Mouse (Mus musculus): ENCODE measurements at regions not wholly inside any gene's neighbourhood (a gene's known extent, or its start where the extent isn't known, plus 50 kb on each side); places are given as distances from the start of the nearest gene placed in this dataset.

- intact Hi-C loops (cut with DNase I; ENCODE audit: low total_unique reads) = no loop called here
- DNase-seq = peak; percentile 50
Observed at GRCm38 (mm10) chr12:12676676-12677075, 265.0 kb downstream of the Mycn start.

GRCm38 (mm10) chr12:12669931-12670330 is 271.8 kb downstream of the Mycn start:
- DNase-seq = no peak
- intact Hi-C loops (cut with DNase I; ENCODE audit: low total_unique reads) = no loop called here

GRCm38 (mm10) chr12:12668919-12669318 is 272.8 kb downstream of the Mycn start:
- DNase-seq = no peak
- intact Hi-C loops (cut with DNase I; ENCODE audit: low total_unique reads) = no loop called here

GRCm38 (mm10) chr12:12655611-12656010 is 286.1 kb downstream of the Mycn start:
- DNase-seq = no peak
- intact Hi-C loops (cut with DNase I; ENCODE audit: low total_unique reads) = no loop called here

- DNase-seq = no peak
- intact Hi-C loops (cut with DNase I; ENCODE audit: low total_unique reads) = no loop called here
Observed at GRCm38 (mm10) chr12:12655184-12655583, 286.5 kb downstream of the Mycn start.

GRCm38 (mm10) chr12:12652361-12652760 is 289.4 kb downstream of the Mycn start:
- no peak for DNase-seq
- intact Hi-C loops (cut with DNase I; ENCODE audit: low total_unique reads) = no loop called here

GRCm38 (mm10) chr12:12650309-12650708 is 291.4 kb downstream of the Mycn start:
- no peak for DNase-seq
- intact Hi-C loops (cut with DNase I; ENCODE audit: low total_unique reads) = no loop called here

- intact Hi-C loops (cut with DNase I; ENCODE audit: low total_unique reads) = no loop called here
- DNase-seq = no peak
Observed at GRCm38 (mm10) chr12:12647467-12647866, 294.2 kb downstream of the Mycn start.

GRCm38 (mm10) chr12:12645183-12645582 is 296.5 kb downstream of the Mycn start:
- DNase-seq = no peak
- intact Hi-C loops (cut with DNase I; ENCODE audit: low total_unique reads) = no loop called here

GRCm38 (mm10) chr12:12643247-12643963 is 298.3 kb downstream of the Mycn start:
- no peak for DNase-seq
- intact Hi-C loops (cut with DNase I; ENCODE audit: low total_unique reads) = no loop called here

GRCm38 (mm10) chr12:12635308-12635707 is 306.4 kb downstream of the Mycn start:
- DNase-seq = no peak
- intact Hi-C loops (cut with DNase I; ENCODE audit: low total_unique reads) = no loop called here

GRCm38 (mm10) chr12:12627597-12627996 is 314.1 kb downstream of the Mycn start:
- intact Hi-C loops (cut with DNase I; ENCODE audit: low total_unique reads) = loop anchor here (10.0 kb wide), 1 partner anchor 203 kb away; no protein-coding TSS in a partner anchor
- no peak for DNase-seq

- no peak for DNase-seq
- intact Hi-C loops (cut with DNase I; ENCODE audit: low total_unique reads) = loop anchor here (10.0 kb wide), 1 partner anchor 201 kb away; no protein-coding TSS in a partner anchor
Observed at GRCm38 (mm10) chr12:12625788-12626187, 315.9 kb downstream of the Mycn start.

- peak; percentile 77 for DNase-seq
Observed at GRCm38 (mm10) chr12:12622712-12623292, 318.9 kb downstream of the Mycn start.

GRCm38 (mm10) chr12:12621506-12621905 is 320.2 kb downstream of the Mycn start:
- DNase-seq = no peak
- intact Hi-C loops (cut with DNase I; ENCODE audit: low total_unique reads) = loop anchor here (5.0 to 10.0 kb wide), 3 partner anchors 197 to 586 kb away; partner anchors contain the start of gene Mycn

More at GRCm38 (mm10) chr12:12622712-12623292, 318.9 kb downstream of the Mycn start:
- intact Hi-C loops (cut with DNase I; ENCODE audit: low total_unique reads) = loop anchor here (5.0 to 10.0 kb wide), 3 partner anchors 198 to 584 kb away; partner anchors contain the start of gene Mycn

- no peak for DNase-seq
- intact Hi-C loops (cut with DNase I; ENCODE audit: low total_unique reads) = loop anchor here (5.0 to 10.0 kb wide), 3 partner anchors 196 to 587 kb away; partner anchors contain the start of gene Mycn
Observed at GRCm38 (mm10) chr12:12620316-12620715, 321.4 kb downstream of the Mycn start.

GRCm38 (mm10) chr12:12619431-12619830 is 322.3 kb downstream of the Mycn start:
- intact Hi-C loops (cut with DNase I; ENCODE audit: low total_unique reads) = no loop called here
- DNase-seq = no peak

GRCm38 (mm10) chr12:12612520-12612919 is 329.2 kb downstream of the Mycn start:
- DNase-seq = no peak
- intact Hi-C loops (cut with DNase I; ENCODE audit: low total_unique reads) = no loop called here

GRCm38 (mm10) chr12:12610861-12611260 is 330.9 kb downstream of the Mycn start:
- intact Hi-C loops (cut with DNase I; ENCODE audit: low total_unique reads) = no loop called here
- DNase-seq = no peak

- no peak for DNase-seq
- intact Hi-C loops (cut with DNase I; ENCODE audit: low total_unique reads) = no loop called here
Observed at GRCm38 (mm10) chr12:12607995-12608394, 333.7 kb downstream of the Mycn start.

GRCm38 (mm10) chr12:12606911-12607310 is 334.8 kb downstream of the Mycn start:
- intact Hi-C loops (cut with DNase I; ENCODE audit: low total_unique reads) = no loop called here
- no peak for DNase-seq

Data from gastrocnemius, postnatal 14 days (tissue).